Mouse (Mus musculus): Measurements from ENCODE around the gene 5330417H12Rik. TPM values are rescaled to one million over a fixed set of nuclear protein-coding genes. Genes with fewer than 3 reads are reported as not detected.

5330417H12Rik gene
- polyA plus RNA-seq, 1 experiment from 2014 or later = not detected

GRCm38 (mm10) chr7:107651821-107652220, 26.9 kb upstream of the 5330417H12Rik start:
- H3K4me2 ChIP-seq (replicated peaks) = no peak overlapping the region
- WGBS = 59% methylated on average over 1 of the region's 1 CpGs
- no peak overlapping the region for H3K27ac ChIP-seq
- H3K4me1 ChIP-seq = no peaks in the 10 kb centered on the region
- no peaks in the 10 kb centered on the region for H3K36me3 ChIP-seq
- no peaks in the 10 kb centered on the region for H3K9me3 ChIP-seq (replicated peaks)
- ATAC-seq (ENCODE audit: low FRiP score) = no peak
- H3K27me3 ChIP-seq = no peaks in the 10 kb centered on the region
- H3K9ac ChIP-seq = no peak overlapping the region
- H3K4me3 ChIP-seq = no peak overlapping the region

GRCm38 (mm10) chr7:107649990-107650389, 25.0 kb upstream of the 5330417H12Rik start:
- Histone ChIP-seq H3K4me3 (no peak overlapping the region), H3K4me1 (no peaks in the 10 kb centered on the region), H3K27me3 (no peaks in the 10 kb centered on the region), H3K9ac (no peak overlapping the region), H3K27ac (no peak overlapping the region), H3K9me3 (replicated peaks) (peaks cover 1% of the 10 kb centered on the region; the same call in 1 of the 2 replicates), H3K4me2 (replicated peaks) (no peak overlapping the region), H3K36me3 (no peaks in the 10 kb centered on the region)
- 86% methylated on average over 7 of the region's 7 CpGs for WGBS
- ATAC-seq (ENCODE audit: low FRiP score) = no peak

GRCm38 (mm10) chr7:107648937-107649688, 24.2 kb upstream of the 5330417H12Rik start:
- no peak for ATAC-seq (ENCODE audit: low FRiP score)
- Histone ChIP-seq H3K4me2 (replicated peaks) (no peak overlapping the region), H3K27ac (no peak overlapping the region), H3K36me3 (no peaks in the 10 kb centered on the region), H3K27me3 (no peaks in the 10 kb centered on the region), H3K9ac (no peak overlapping the region), H3K9me3 (replicated peaks) (peaks cover 5% of the 10 kb centered on the region; the same call in 1 of the 2 replicates), H3K4me1 (no peaks in the 10 kb centered on the region), H3K4me3 (no peak overlapping the region)
- WGBS = 79% methylated on average over 12 of the region's 12 CpGs

GRCm38 (mm10) chr7:107644987-107645386, 20.0 kb upstream of the 5330417H12Rik start:
- H3K36me3 ChIP-seq = no peaks in the 10 kb centered on the region
- no peaks in the 10 kb centered on the region for H3K27me3 ChIP-seq
- WGBS = 87% methylated on average over 2 of the region's 2 CpGs

GRCm38 (mm10) chr7:107642586-107643275, 17.8 kb upstream of the 5330417H12Rik start:
- no peak overlapping the region for H3K4me3 ChIP-seq
- 86% methylated on average over 7 of the region's 7 CpGs for WGBS

More at GRCm38 (mm10) chr7:107644987-107645386, 20.0 kb upstream of the 5330417H12Rik start:
- H3K4me2 ChIP-seq (replicated peaks) = no peak overlapping the region
- H3K4me3 ChIP-seq = no peak overlapping the region
- ATAC-seq (ENCODE audit: low FRiP score) = no peak
- H3K9me3 ChIP-seq (replicated peaks) = peaks cover 5% of the 10 kb centered on the region; the same call in 1 of the 2 replicates
- H3K4me1 ChIP-seq = no peaks in the 10 kb centered on the region
- H3K9ac ChIP-seq = no peak overlapping the region
- H3K27ac ChIP-seq = no peak overlapping the region

GRCm38 (mm10) chr7:107638026-107638425, 13.1 kb upstream of the 5330417H12Rik start:
- H3K9ac ChIP-seq = no peak overlapping the region
- H3K27me3 ChIP-seq = no peaks in the 10 kb centered on the region
- H3K27ac ChIP-seq = no peak overlapping the region
- H3K4me1 ChIP-seq = no peaks in the 10 kb centered on the region
- no peaks in the 10 kb centered on the region for H3K9me3 ChIP-seq (replicated peaks)
- ATAC-seq (ENCODE audit: low FRiP score) = no peak
- 83% methylated on average over 5 of the region's 5 CpGs for WGBS
- H3K4me3 ChIP-seq = no peak overlapping the region
- H3K4me2 ChIP-seq (replicated peaks) = no peak overlapping the region
- H3K36me3 ChIP-seq = no peaks in the 10 kb centered on the region

More at GRCm38 (mm10) chr7:107642586-107643275, 17.8 kb upstream of the 5330417H12Rik start:
- Histone ChIP-seq H3K27ac (no peak overlapping the region), H3K27me3 (no peaks in the 10 kb centered on the region), H3K9me3 (replicated peaks) (peaks cover 5% of the 10 kb centered on the region; the same call in 1 of the 2 replicates), H3K4me1 (no peaks in the 10 kb centered on the region), H3K36me3 (no peaks in the 10 kb centered on the region), H3K9ac (no peak overlapping the region), H3K4me2 (replicated peaks) (no peak overlapping the region)
- ATAC-seq (ENCODE audit: low FRiP score) = no peak

- Histone ChIP-seq H3K27ac (no peak overlapping the region), H3K4me2 (replicated peaks) (no peak overlapping the region), H3K4me3 (no peak overlapping the region), H3K27me3 (no peaks in the 10 kb centered on the region), H3K9ac (no peak overlapping the region), H3K4me1 (no peaks in the 10 kb centered on the region), H3K9me3 (replicated peaks) (no peaks in the 10 kb centered on the region), H3K36me3 (no peaks in the 10 kb centered on the region)
- WGBS = 86% methylated on average over 7 of the region's 7 CpGs
- no peak for ATAC-seq (ENCODE audit: low FRiP score)
Observed at GRCm38 (mm10) chr7:107637398-107637797, 12.4 kb upstream of the 5330417H12Rik start.

GRCm38 (mm10) chr7:107633201-107633600, 8.2 kb upstream of the 5330417H12Rik start:
- Histone ChIP-seq H3K27ac (no peak overlapping the region), H3K27me3 (no peaks in the 10 kb centered on the region), H3K4me1 (no peaks in the 10 kb centered on the region), H3K9me3 (replicated peaks) (no peaks in the 10 kb centered on the region), H3K9ac (no peak overlapping the region), H3K4me3 (no peak overlapping the region), H3K4me2 (replicated peaks) (no peak overlapping the region), H3K36me3 (no peaks in the 10 kb centered on the region)
- 91% methylated on average over 4 of the region's 4 CpGs for WGBS
- ATAC-seq (ENCODE audit: low FRiP score) = no peak

GRCm38 (mm10) chr7:107628383-107628782, 3.4 kb upstream of the 5330417H12Rik start:
- Histone ChIP-seq H3K4me3 (no peak overlapping the region), H3K9ac (no peak overlapping the region), H3K27me3 (no peaks in the 10 kb centered on the region), H3K36me3 (no peaks in the 10 kb centered on the region), H3K9me3 (replicated peaks) (no peaks in the 10 kb centered on the region), H3K27ac (no peak overlapping the region), H3K4me2 (replicated peaks) (no peak overlapping the region), H3K4me1 (no peaks in the 10 kb centered on the region)
- ATAC-seq (ENCODE audit: low FRiP score) = no peak

- no peak for ATAC-seq (ENCODE audit: low FRiP score)
- Histone ChIP-seq H3K27ac (no peak overlapping the region), H3K4me3 (no peak overlapping the region), H3K4me1 (no peaks in the 10 kb centered on the region), H3K9me3 (replicated peaks) (no peaks in the 10 kb centered on the region), H3K9ac (no peak overlapping the region), H3K4me2 (replicated peaks) (no peak overlapping the region), H3K36me3 (no peaks in the 10 kb centered on the region), H3K27me3 (no peaks in the 10 kb centered on the region)
- WGBS = 86% methylated on average over 6 of the region's 6 CpGs
Observed at GRCm38 (mm10) chr7:107625781-107626180, 820 bp upstream of the 5330417H12Rik start.

GRCm38 (mm10) chr7:107624432-107624831, 529 bp downstream of the 5330417H12Rik start:
- Histone ChIP-seq H3K9me3 (replicated peaks) (no peaks in the 10 kb centered on the region), H3K4me3 (no peak overlapping the region), H3K36me3 (no peaks in the 10 kb centered on the region), H3K27ac (no peak overlapping the region), H3K4me1 (no peaks in the 10 kb centered on the region), H3K27me3 (no peaks in the 10 kb centered on the region), H3K9ac (no peak overlapping the region), H3K4me2 (replicated peaks) (no peak overlapping the region)
- WGBS = 71% methylated on average over 3 of the region's 3 CpGs
- ATAC-seq (ENCODE audit: low FRiP score) = no peak

- WGBS = 72% methylated on average over 3 of the region's 3 CpGs
Observed at GRCm38 (mm10) chr7:107620137-107620536, 4.8 kb downstream of the 5330417H12Rik start.

More at GRCm38 (mm10) chr7:107620137-107620536, 4.8 kb downstream of the 5330417H12Rik start:
- no peak for ATAC-seq (ENCODE audit: low FRiP score)
- no peaks in the 10 kb centered on the region for H3K36me3 ChIP-seq
- H3K4me3 ChIP-seq = no peak overlapping the region
- H3K4me2 ChIP-seq (replicated peaks) = no peak overlapping the region
- peaks cover 4% of the 10 kb centered on the region; the same call in 1 of the 2 replicates for H3K4me1 ChIP-seq
- no peaks in the 10 kb centered on the region for H3K27me3 ChIP-seq
- H3K9ac ChIP-seq = no peak overlapping the region
- H3K27ac ChIP-seq = no peak overlapping the region
- no peaks in the 10 kb centered on the region; the same call in 1 of the 2 replicates for H3K9me3 ChIP-seq (replicated peaks)

All from hindbrain, embryonic 12.5 days (tissue).